Mouse (Mus musculus) CH12.LX (cell line): ENCODE measurements around the gene Nxpe5. TPM values are rescaled to one million over a fixed set of nuclear protein-coding genes. Genes with fewer than 3 reads are reported as not detected.
A peak's percentile ranks its signal among the peaks of the same experiment; 100 is the strongest.

ENCODE experiments used
- DNase-seq: peaks from one replicate; pipeline ENCODE4 v3.0.0-alpha.2; 2013; ENCODE audit errors: extremely low read depth
- H3K27ac ChIP-seq: 2 replicates; pipeline ENCODE4 v1.5.1; 2012; ENCODE audit warnings: low read depth, mild to moderate bottlenecking, control low read depth, moderate library complexity; ENCODE audit not compliant: insufficient read depth
- H3K27me3 ChIP-seq: replicated peaks from 2 replicates; pipeline ENCODE3; 2012; ENCODE audit warnings: inconsistent platforms
- H3K36me3 ChIP-seq, 2 experiments: replicated peaks in 1 of 2; 2 replicates each; pipeline versions ENCODE3 to v1.6.1; 2012; ENCODE audit warnings: inconsistent platforms in 1 of 2, low read length in 1 of 2, mild to moderate bottlenecking in 1 of 2, mixed read lengths in 1 of 2, moderate library complexity in 1 of 2; ENCODE audit not compliant: control insufficient read depth in 1 of 2, insufficient read depth in 1 of 2
- H3K4me1 ChIP-seq, 2 experiments: 2 replicates each; pipeline ENCODE4 v1.6.1; 2012; ENCODE audit warnings: inconsistent platforms in 1 of 2, moderate library complexity in 1 of 2; ENCODE audit not compliant: insufficient read depth in 2 of 2, control insufficient read depth in 1 of 2
- H3K4me2 ChIP-seq: 2 replicates; pipeline ENCODE4 v1.6.1; 2012; ENCODE audit warnings: low read depth, mild to moderate bottlenecking, control low read depth; ENCODE audit not compliant: poor library complexity, insufficient read depth, severe bottlenecking
- H3K4me3 ChIP-seq, 3 experiments: fragments of 150-350 bp in 1 of 3; sonication (generic) in 1 of 3; replicated peaks in 1 of 3; 2 replicates each; pipeline versions ENCODE3 to v1.5.1; 2011 to 2012; ENCODE audit warnings: low read depth in 2 of 3, low read length in 2 of 3, mild to moderate bottlenecking in 2 of 3, moderate library complexity in 2 of 3, control low read depth in 1 of 3, improper control_type of control experiment in 1 of 3, inconsistent platforms in 1 of 3, mixed read lengths in 1 of 3; ENCODE audit not compliant: poor library complexity in 1 of 3
- H3K79me2 ChIP-seq: replicated peaks from 2 replicates; pipeline ENCODE4 v1.6.1; 2012; ENCODE audit warnings: mild to moderate bottlenecking, moderate library complexity; ENCODE audit not compliant: control insufficient read depth, poor library complexity, insufficient read depth, severe bottlenecking; ENCODE audit errors: extremely low read depth
- H3K9ac ChIP-seq: 2 replicates; pipeline ENCODE4 v1.6.1; 2012; ENCODE audit warnings: low read depth, mild to moderate bottlenecking, control low read depth, moderate library complexity; ENCODE audit not compliant: insufficient read depth
- H3K9me3 ChIP-seq: replicated peaks from 2 replicates; pipeline ENCODE3; 2012; ENCODE audit warnings: low read length, inconsistent platforms, mixed read lengths
- CHD1 ChIP-seq: IDR thresholded peaks from 2 replicates; pipeline ENCODE4 v1.6.1; 2012; ENCODE audit warnings: low read depth, low read length, improper control_type of control experiment, inconsistent platforms
- CHD2 ChIP-seq: IDR thresholded peaks from 2 replicates; pipeline ENCODE4 v1.6.1; 2011; ENCODE audit warnings: low read length, improper control_type of control experiment
- CTCF ChIP-seq, 2 experiments: IDR thresholded peaks in 1 of 2; conservative IDR thresholded peaks in 1 of 2; 2 replicates each; pipeline ENCODE4 v1.5.1; 2011 to 2012; ENCODE audit warnings: low read depth in 2 of 2, low read length in 2 of 2, improper control_type of control experiment in 1 of 2, inconsistent platforms in 1 of 2, mild to moderate bottlenecking in 1 of 2, moderate library complexity in 1 of 2
- E2F4 ChIP-seq: IDR thresholded peaks from 2 replicates; pipeline ENCODE4 v1.6.1; 2011; ENCODE audit warnings: low read depth, low read length, improper control_type of control experiment; ENCODE audit not compliant: insufficient replicate concordance
- ELF1 ChIP-seq: IDR thresholded peaks from 2 replicates; pipeline ENCODE4 v1.6.1; 2014; ENCODE audit warnings: low read depth, mild to moderate bottlenecking, inconsistent platforms, low read length, improper control_type of control experiment
- EP300 ChIP-seq: IDR thresholded peaks from 2 replicates; pipeline ENCODE4 v1.6.1; 2011; ENCODE audit warnings: low read length, improper control_type of control experiment
- ETS1 ChIP-seq: conservative IDR thresholded peaks from 2 replicates; pipeline ENCODE4 v1.6.1; 2012; ENCODE audit warnings: low read depth, mild to moderate bottlenecking, inconsistent platforms, low read length, improper control_type of control experiment, moderate library complexity
- GABPA ChIP-seq: IDR thresholded peaks from 2 replicates; pipeline ENCODE4 v1.6.1; 2012; ENCODE audit warnings: low read depth, low read length, improper control_type of control experiment, inconsistent platforms; ENCODE audit not compliant: insufficient replicate concordance
- IRF4 ChIP-seq: IDR thresholded peaks from 2 replicates; pipeline ENCODE4 v1.6.1; 2014; ENCODE audit warnings: low read depth, mild to moderate bottlenecking, inconsistent platforms, low read length, improper control_type of control experiment
- JUN ChIP-seq: IDR thresholded peaks from 2 replicates; pipeline ENCODE4 v1.6.1; 2011; ENCODE audit warnings: low read depth, mild to moderate bottlenecking, low read length, improper control_type of control experiment, moderate library complexity; ENCODE audit not compliant: insufficient read depth
- JUND ChIP-seq: conservative IDR thresholded peaks from 2 replicates; pipeline ENCODE4 v1.6.1; 2011; ENCODE audit warnings: low read depth, low read length, improper control_type of control experiment
- MAZ ChIP-seq: IDR thresholded peaks from 2 replicates; pipeline ENCODE4 v1.6.1; 2012; ENCODE audit warnings: low read depth, mild to moderate bottlenecking, inconsistent platforms, low read length, improper control_type of control experiment, moderate library complexity
- MXI1 ChIP-seq: IDR thresholded peaks from 2 replicates; pipeline ENCODE4 v1.6.1; 2011; ENCODE audit warnings: mild to moderate bottlenecking, low read depth, low read length, improper control_type of control experiment
- MYC ChIP-seq: IDR thresholded peaks from 2 replicates; pipeline ENCODE4 v1.6.1; 2011; ENCODE audit warnings: low read depth, mild to moderate bottlenecking, improper control_type of control experiment, low read length
- NELFE ChIP-seq: IDR thresholded peaks from 2 replicates; pipeline ENCODE4 v1.6.1; 2011; ENCODE audit warnings: low read depth, low read length, improper control_type of control experiment
- PAX5 ChIP-seq: IDR thresholded peaks from 2 replicates; pipeline ENCODE4 v1.6.1; 2012; ENCODE audit warnings: low read length, inconsistent platforms, mixed read lengths
- POLR2A ChIP-seq: IDR thresholded peaks from 2 replicates; pipeline ENCODE4 v1.6.1; 2011; ENCODE audit warnings: low read depth, mild to moderate bottlenecking, improper control_type of control experiment, low read length
- POLR2AphosphoS2 ChIP-seq: IDR thresholded peaks from 2 replicates; pipeline ENCODE4 v1.6.1; 2011; ENCODE audit warnings: low read depth, low read length, improper control_type of control experiment
- RAD21 ChIP-seq: IDR thresholded peaks from 2 replicates; pipeline ENCODE4 v1.6.1; 2011; ENCODE audit warnings: low read depth, mild to moderate bottlenecking, low read length, improper control_type of control experiment, moderate library complexity
- RCOR1 ChIP-seq: conservative IDR thresholded peaks from 2 replicates; pipeline ENCODE4 v1.6.1; 2012; ENCODE audit warnings: low read depth, mild to moderate bottlenecking, inconsistent platforms, low read length, improper control_type of control experiment
- SIN3A ChIP-seq: IDR thresholded peaks from 2 replicates; pipeline ENCODE4 v1.6.1; 2012; ENCODE audit warnings: low read length, improper control_type of control experiment, inconsistent platforms
- TBP ChIP-seq: conservative IDR thresholded peaks from 2 replicates; pipeline ENCODE4 v1.6.1; 2011; ENCODE audit warnings: low read depth, low read length, improper control_type of control experiment
- USF1 ChIP-seq: IDR thresholded peaks from 2 replicates; pipeline ENCODE4 v1.6.1; 2014; ENCODE audit warnings: low read depth, mild to moderate bottlenecking, inconsistent platforms, low read length, improper control_type of control experiment
- USF2 ChIP-seq: conservative IDR thresholded peaks from 2 replicates; pipeline ENCODE4 v1.6.1; 2011; ENCODE audit warnings: low read depth, low read length, improper control_type of control experiment
- ZC3H11A ChIP-seq: IDR thresholded peaks from 2 replicates; pipeline ENCODE4 v1.6.1; 2012; ENCODE audit warnings: low read depth, mild to moderate bottlenecking, inconsistent platforms, low read length, improper control_type of control experiment
- ZMIZ1 ChIP-seq: IDR thresholded peaks from 2 replicates; pipeline ENCODE4 v1.6.1; 2012; ENCODE audit warnings: low read depth, mild to moderate bottlenecking, inconsistent platforms, low read length, improper control_type of control experiment
- dilution Hi-C: fragments of 300-500 bp; cut with MboI; formaldehyde crosslinking; loops from 2 replicates; pipeline ENCODE4 v1.14.3; 2020; ENCODE audit warnings: low sequenced_read_pairs; ENCODE audit not compliant: extremely low pct_unique_long_range_greater_than_20kb, extremely low pct_ligation_motif_present
- in situ Hi-C: fragments of 300-500 bp; cut with MboI; formaldehyde crosslinking; loops from 3 replicates; pipeline ENCODE4 v1.14.3; 2019; ENCODE audit warnings: low sequenced_read_pairs, low pct_ligation_motif_present, low pct_unique_long_range_greater_than_20kb, mixed read lengths
- polyA plus RNA-seq: library from polyadenylated mRNA; unstranded; fragments of >175 nt; gene quantifications from 2 replicates; pipeline ENCODE4 v1.2.1, GENCODE M21; 2012; ENCODE audit warnings: low read depth; ENCODE audit not compliant: insufficient read length
- total RNA-seq, 2 experiments: library from RNA; depleted of rRNA; stranded (reverse); fragments of 300-350 nt in 1 of 2; fragments of >200 nt in 1 of 2; gene quantifications; 2 replicates each; pipeline ENCODE4 v1.2.3; 2012 to 2014

Nxpe5 gene
- total and polyA plus RNA-seq, 3 experiments, result not detected

- TF ChIP-seq RAD21 (no peak), TBP (no peak), IRF4 (no peak), ZC3H11A (no peak), MXI1 (no peak), GABPA (no peak), CTCF (conservative IDR thresholded peaks at IDR 0.05 in 1 of 2, IDR thresholded peaks at IDR 0.05 in 1 of 2; ENCODE audit: low read depth in 2 of 2, low read length in 2 of 2) (no peak), EP300 (no peak), POLR2A (no peak), MAZ (no peak), E2F4 (no peak), CHD2 (no peak)
- TF ChIP-seq, all 38 proteins: peak for 0
- Histone ChIP-seq H3K36me3 (peaks cover 48 to 77% of the 10 kb centered on the region in 2 experiments), H3K4me1 (peaks cover 12 to 57% of the 10 kb centered on the region in 2 experiments), H3K4me2 (no peak overlapping the region), H3K9ac (no peak overlapping the region), H3K4me3 (no peak overlapping the region), H3K27ac (no peak overlapping the region), H3K9me3 (no peaks in the 10 kb centered on the region), H3K79me2 (peaks cover 11% of the 10 kb centered on the region; the same call in 1 of the 2 replicates), H3K27me3 (no peaks in the 10 kb centered on the region)
- dilution Hi-C loops (no loop called here), in situ Hi-C loops (no loop called here)
- no peak for DNase-seq
Measured at GRCm38 (mm10) chr5:138262001-138262400, 36.3 kb downstream of the Nxpe5 start.

GRCm38 (mm10) chr5:138262582-138263240 lies 37.0 kb downstream of the Nxpe5 start:
- in situ Hi-C loops (no loop called here), dilution Hi-C loops (no loop called here)
- Histone ChIP-seq H3K79me2 (peaks cover 11% of the 10 kb centered on the region; the same call in 1 of the 2 replicates), H3K27ac (no peak overlapping the region), H3K9me3 (no peaks in the 10 kb centered on the region), H3K36me3 (peaks cover 48 to 77% of the 10 kb centered on the region in 2 experiments), H3K4me1 (peaks cover 8 to 50% of the 10 kb centered on the region in 2 experiments), H3K27me3 (no peaks in the 10 kb centered on the region), H3K9ac (peak overlapping the region; percentile 86), H3K4me2 (peak overlapping the region; percentile 73), H3K4me3 (peak overlapping the region; percentile 73 to 85 (median 80))
- TF ChIP-seq CTCF (conservative IDR thresholded peaks at IDR 0.05 in 1 of 2, IDR thresholded peaks at IDR 0.05 in 1 of 2; ENCODE audit: low read depth in 2 of 2, low read length in 2 of 2) (no peak), USF1 (no peak), JUN (no peak), ETS1 (no peak), ELF1 (no peak), TBP (no peak), E2F4 (no peak), JUND (no peak), ZMIZ1 (no peak), PAX5 (no peak), SIN3A (no peak), POLR2AphosphoS2 (no peak), GABPA (no peak), EP300 (no peak), RCOR1 (no peak), USF2 (no peak), NELFE (no peak), CHD1 (no peak), MYC (no peak)
- DNase-seq, result no peak
